Mouse (Mus musculus) erythroblast, embryonic 14.5 days (primary cell): ENCODE results near the gene Ric1.

Experiments used
- GATA1 ChIP-seq: IDR thresholded peaks from 2 replicates; pipeline ENCODE4 v1.6.1; 2012; ENCODE audit warnings: low read length, inconsistent platforms, mixed read lengths
- TAL1 ChIP-seq: IDR thresholded peaks from 3 replicates; pipeline ENCODE4 v1.6.1; 2012; ENCODE audit warnings: low read length, inconsistent platforms, mixed read lengths

DNA sequence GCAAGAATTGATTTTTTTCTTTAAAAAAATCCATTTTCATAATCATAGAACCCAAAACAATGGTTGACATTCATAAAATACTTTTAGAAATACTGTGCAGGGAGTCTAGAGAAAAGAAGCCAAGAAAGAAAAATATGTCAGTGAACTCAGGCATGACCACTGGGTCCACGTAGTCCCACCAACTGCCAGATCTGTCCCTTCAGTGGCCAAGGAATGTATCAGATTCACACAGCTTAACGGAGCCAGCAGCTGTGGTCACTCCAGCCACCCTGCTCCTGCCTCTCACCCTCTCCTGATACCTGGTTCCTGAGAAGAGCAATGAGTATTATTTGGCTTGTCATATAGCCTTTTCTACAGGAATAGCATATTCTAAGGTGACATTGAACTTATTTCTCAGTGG, 38.7 kb upstream of the Ric1 start:
- TF ChIP-seq TAL1: no peak
- no peak for TF ChIP-seq GATA1
